Mouse (Mus musculus): Measurements from ENCODE around the gene Gpx5.

The Gpx5 gene

GRCm38 (mm10) chr13:21236714-21237113 lies 55.8 kb downstream of the Gpx5 start:
- in situ Hi-C loops (cut with MseI, MboI): loop anchor here in 1 of 2 experiments (10.0 kb wide), 1 partner anchor 88 kb away; no protein-coding TSS in a partner anchor

All from mouse trophoblast stem cell (cell line).